Mouse (Mus musculus) embryo, embryonic 10 days (tissue): ENCODE results near the gene Gabbr2.

ENCODE experiments used
- DNase-seq: peaks from one replicate; pipeline ENCODE4 v3.0.0-alpha.2; 2015; ENCODE audit warnings: low spot score

Gene Gabbr2

DNA sequence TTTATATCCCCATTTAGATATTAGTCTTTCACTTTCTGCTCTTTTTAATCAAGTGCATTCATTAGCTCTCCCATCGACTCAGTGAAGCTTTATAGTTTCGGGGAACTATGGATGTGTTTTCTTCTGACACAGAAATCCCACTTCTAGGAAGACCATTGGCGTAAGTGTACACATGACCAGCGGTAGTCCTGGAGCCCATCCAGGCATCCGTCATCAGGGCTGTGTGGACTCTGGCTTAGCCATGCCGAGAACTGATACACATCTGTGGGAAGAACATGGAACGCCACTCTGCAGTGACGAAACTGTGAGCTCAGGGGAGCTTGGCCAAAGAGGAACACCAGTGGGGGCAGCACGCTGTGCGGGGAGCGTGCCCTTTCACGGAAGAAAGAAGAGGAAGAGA lies 128.0 kb downstream of the Gabbr2 start:
- no peak for DNase-seq

DNA sequence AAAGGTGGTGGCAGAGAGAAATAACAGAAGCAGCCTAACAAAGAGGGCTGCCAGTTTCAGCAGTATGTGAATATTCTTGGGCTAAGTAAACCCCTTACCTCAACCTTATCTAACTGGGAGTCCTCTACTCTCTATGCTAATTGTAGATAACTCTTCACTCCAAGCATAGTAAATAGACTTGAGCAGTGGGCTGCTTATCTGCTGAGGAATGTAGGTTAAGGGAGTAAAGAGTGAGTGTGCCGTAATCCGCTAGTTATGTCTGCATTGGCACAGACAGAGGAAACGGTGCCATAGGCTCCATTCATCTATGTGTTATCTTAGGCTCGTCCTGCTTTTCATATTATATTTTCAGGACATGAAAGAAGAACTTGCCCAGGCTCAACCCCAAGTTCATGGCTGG lies 129.0 kb downstream of the Gabbr2 start:
- DNase-seq: no peak

DNA sequence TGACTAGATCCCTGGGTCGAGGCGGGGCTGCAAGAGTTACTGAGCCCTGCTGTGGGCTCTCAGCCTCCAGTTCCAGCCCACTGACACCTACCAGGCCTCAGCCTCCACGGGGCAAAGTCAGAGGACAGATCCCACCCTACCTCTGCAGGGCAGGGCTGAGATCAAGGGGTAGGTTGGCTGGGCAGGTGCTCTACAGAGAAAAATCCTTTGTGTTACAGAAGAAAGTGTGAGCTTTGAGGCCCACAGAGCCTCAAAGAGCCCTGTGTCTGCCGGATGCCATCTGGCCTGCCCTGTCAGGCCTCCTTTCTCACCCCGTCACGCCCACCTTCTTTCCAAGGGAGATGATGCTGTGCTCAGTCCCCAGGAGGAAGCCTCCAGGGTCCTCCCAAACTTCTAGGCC lies 131.1 kb downstream of the Gabbr2 start:
- no peak for DNase-seq

DNA sequence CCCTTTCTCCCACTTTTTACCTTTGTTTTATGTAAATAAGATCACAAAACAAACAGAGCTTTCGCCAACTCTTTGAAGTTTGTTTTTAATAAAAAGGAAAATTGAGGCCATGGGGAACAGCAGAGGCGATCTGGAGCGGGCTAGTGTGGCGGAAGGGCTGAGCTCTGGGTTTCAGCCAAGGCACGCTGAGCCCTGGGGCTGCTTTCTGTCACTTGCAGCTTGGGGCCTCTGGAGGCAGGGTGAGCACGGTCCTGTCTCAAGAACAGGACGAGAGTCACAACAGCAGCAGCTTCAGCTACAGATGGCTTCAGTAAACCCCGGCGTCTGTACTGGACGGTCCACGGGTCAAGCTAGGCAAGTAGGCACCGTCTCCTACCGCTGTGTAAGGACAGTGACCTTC lies 132.8 kb downstream of the Gabbr2 start:
- DNase-seq: peak; percentile 73

DNA sequence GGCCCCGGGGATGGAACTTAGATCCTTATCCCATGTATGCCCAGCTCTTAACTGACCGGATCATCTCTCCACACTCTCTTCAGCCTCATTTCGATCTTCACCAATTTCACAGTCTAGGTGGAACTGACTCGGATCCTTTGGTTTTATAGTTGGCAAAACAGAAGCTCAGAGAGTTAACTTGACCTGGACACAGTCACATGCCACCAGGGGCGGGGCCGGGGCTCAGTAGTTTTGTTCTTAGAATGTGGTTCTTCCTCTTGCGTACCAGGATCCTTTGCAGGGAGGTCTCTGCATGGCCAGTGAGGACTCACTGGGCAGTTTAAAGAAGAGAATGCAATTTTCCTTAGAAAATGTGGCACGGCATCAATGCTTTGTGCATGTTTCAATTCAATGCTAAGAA lies 135.5 kb downstream of the Gabbr2 start:
- no peak for DNase-seq

DNA sequence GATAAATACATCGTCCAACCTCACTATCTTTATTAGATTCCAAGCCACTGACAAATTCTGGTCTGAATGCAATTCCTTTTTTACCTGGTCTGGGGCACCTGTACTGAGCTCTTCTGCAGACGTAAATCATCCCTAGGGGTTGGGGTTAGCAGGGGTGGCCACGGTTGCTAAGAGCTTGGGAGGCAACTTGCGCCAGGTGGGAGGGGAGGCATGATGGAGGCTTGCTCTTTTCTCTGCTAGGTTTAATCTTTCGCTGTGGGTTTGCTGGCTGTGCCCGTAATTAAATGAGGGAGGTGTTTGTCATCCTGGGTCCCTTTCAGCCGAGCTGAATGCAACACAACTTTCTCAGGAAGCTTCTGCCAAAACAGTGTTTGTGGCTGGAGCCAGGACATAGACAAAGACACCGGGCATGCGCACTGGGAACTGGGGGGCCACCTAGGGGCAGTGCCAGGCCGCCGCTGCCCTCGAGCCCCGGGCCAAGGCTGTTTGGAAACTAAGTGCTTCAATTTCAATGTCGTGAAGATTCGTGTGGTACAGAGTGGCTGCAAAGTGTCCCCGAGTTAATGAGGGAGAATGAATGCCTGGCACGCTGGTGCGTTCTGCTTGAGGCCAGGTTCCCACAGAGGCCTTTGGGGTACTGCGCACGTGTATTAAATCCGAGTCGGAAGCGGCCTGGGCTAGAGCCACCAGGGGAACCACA lies 136.8 kb downstream of the Gabbr2 start:
- no peak for DNase-seq

DNA sequence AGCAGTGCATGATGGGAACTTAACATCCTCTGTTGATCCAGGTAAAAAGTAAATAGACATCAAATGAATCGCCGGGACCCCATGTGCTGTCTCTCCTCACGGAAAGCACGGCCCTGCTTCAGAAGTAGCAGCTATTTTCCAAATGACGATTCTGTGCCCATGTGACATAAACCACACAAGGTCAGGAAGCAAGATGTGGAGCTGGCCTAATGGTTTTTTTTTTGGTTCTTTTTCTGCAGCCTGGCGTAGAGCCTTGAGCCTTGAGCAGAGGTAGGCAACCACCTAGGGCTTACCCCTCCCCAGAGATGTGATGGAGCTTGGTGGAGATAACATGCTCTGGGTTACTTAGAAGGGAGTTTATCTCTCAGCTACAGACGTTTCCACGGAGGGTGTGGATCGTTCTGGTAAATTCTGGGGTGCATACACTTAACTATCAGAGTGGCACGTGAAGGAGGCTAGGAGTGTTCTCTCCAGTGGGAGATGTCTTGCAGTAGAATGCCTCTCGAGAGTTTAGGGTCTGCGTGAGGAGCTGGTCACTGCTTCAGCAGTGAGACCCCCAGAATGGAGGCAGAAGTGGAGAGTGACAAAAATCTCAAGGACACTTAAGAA lies 137.7 kb downstream of the Gabbr2 start:
- no peak for DNase-seq

DNA sequence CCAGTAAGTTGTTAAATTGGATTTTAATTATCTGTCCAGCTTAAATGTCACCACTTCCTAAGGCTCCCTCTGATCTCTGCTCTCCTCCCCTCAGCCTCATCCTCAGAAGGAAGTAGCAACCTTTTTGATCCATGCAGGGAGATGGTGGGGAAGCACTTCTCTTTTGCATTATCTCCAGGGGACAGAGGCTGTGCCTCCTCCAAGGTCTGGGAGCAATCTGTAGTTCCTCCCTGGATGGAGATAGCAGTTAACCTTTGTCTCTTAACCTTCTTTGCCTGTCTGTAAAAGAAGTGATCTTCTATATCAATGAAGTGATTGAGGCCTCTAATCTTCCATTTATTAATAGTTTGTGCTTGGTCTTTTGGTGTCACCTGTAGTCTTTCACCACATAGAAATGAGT lies 143.9 kb downstream of the Gabbr2 start:
- no peak for DNase-seq

DNA sequence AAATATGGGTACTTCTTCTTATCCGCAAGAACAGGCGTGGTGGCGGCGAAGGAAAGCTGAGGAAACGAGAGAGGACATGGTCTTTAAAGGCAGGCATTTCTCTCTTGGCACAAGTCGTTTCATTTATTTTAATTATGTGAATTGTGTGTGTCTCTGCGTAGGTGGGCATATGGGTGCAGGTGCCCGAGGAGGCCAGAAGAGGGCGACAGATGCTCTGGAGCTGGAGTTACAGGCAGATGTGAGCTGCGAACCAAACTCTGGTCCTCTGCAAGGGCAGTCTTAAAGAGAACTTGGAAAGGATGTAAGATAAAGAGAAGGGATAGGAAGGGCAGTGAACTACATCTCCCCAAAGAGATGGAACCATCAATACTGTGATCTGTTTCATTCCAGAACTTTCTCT lies 145.3 kb downstream of the Gabbr2 start:
- DNase-seq: no peak

DNA sequence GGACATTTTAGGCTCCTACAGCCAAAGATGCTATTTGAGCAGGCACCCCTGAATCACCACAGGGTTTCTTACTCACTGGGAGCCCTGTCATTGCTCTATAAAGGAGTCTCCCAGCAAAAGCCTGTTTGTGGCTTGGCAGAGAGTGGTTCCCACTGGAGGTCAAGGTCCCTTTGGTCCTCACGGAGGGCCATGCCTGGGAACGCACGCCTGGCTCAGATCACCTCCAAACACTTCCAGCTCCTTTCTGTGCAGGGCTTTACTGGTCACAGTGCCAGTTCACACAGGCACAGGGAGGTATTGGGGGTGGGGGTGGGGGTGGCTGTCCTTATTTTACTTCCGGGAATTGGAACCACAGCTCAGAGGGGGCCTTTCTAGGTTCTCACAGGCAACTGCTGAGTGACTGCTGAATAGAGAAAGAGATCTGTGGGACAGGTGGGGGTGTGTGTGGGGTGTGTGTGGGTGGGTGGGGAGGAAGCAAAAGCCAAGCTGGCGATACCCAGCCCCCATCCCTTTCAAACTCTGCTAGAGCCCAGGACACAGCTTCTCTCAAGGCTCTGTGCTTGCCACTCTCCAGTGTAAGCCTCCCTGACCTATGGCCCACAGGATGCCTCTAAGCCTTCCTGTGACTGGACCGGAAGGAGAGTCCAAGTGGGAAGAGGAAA lies 146.6 kb downstream of the Gabbr2 start:
- no peak for DNase-seq

DNA sequence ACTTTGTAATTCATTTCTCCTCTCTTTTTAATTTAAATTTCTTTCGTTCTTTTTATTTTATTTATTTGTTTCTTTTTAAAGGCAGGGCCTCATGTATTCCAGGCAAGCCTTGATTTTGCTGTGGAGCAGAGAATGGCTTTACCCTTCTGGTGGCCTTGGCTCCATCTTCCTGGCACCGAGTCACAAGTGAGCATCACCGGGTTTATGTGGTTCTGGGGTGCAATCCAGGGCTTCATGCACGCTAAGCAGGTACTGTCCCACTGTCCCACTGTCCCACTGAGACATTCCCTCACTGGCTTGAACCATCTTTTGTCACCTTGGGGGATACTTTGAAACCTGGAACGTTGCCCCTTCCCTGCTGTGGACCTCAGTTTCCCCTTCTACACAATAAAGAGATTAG lies 147.1 kb downstream of the Gabbr2 start:
- DNase-seq: no peak

DNA sequence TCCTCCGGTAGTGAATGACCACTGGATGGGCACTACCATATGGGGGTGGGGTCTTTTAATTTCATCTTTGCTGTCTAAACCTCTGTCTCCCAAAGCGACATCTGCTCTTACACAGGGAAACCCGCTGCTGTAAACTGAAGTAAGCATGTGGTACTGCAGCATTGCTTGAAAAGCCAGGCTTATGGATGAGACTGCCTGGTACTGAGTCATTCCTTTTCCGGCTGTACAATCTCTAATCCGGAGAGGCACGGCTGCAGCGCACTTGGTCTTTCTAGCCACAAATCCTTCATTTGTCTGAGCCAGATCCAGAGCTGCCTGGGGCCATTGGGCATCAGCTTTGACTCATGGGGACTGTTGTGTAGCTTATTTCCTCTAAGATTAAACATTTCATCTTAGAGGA lies 149.1 kb downstream of the Gabbr2 start:
- no peak for DNase-seq

DNA sequence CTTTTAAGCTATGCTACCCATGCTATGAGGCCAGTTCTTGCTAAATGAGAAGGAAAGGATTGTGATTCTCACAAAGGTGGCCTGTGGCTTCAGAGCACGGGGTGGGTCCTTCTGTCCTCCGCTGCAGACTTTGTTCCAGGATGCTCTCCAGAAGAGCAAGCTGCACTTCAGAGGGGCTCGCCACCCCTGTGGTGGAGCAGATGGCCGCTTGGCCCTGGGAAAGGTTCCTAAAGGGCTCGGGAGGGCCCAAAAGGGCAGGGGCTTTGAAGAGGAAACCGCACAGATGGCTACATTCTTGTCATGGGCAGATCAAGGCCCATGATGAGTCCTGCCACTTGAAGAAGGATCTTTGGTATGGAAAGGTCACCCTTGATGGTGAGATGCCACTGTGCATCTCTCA lies 151.5 kb downstream of the Gabbr2 start:
- no peak for DNase-seq

DNA sequence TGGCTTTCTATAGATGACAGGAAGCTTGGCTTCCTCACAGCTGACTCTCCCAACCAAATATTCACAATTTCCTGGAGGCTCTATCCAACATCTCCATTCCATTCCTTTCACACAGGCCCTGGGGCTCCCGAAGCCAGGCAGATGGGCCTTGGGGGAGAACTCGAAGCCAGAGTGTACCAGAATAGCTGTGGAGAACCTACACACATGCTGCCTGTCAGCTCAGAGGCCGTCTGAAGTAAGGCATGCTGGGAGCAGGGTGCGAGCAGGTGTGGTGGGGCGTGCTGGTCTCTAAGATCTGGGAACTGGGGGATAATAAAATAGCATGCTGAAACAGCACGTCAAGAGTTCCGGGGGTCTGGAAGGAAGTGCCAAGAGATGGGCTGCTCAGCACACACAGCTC lies 154.3 kb downstream of the Gabbr2 start:
- DNase-seq: no peak

DNA sequence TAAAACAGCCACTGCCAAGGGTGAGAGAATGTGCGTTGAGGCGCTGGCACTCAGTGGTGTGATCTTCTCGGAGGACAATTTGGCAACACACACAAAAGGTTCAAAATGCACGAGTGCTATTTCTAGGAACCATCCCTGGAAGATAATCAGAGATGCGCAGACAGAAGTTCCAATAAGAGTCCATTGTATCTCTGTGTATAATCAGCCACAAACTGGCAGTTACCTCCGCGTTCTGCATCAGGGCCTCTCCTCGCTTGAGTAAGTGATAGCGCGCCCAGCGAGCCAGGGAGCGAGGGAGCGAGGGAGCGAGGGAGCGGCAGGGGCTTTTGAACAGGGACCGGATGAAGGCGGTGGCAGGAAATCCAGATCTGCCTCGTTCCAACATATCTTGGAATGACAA lies 155.6 kb downstream of the Gabbr2 start:
- DNase-seq: no peak

DNA sequence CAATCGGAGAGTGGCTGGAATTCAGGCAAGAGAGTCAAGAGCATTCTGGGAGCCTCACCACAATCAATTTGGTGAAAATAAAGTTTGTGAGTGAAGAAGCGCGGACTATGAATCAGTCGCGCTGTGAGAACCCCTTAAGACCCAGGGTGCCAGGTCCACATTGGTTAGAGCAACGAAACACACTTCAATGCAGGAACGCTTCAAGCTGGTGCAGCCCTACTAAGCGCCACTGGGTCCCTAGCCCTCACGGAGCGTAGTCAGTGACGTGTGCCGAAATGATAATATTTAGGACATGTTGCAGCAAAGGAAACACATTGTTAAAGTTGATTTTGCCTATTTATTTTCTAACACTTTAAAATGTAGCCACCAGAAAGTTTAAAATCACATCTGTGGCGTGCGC lies 156.6 kb downstream of the Gabbr2 start:
- no peak for DNase-seq

DNA sequence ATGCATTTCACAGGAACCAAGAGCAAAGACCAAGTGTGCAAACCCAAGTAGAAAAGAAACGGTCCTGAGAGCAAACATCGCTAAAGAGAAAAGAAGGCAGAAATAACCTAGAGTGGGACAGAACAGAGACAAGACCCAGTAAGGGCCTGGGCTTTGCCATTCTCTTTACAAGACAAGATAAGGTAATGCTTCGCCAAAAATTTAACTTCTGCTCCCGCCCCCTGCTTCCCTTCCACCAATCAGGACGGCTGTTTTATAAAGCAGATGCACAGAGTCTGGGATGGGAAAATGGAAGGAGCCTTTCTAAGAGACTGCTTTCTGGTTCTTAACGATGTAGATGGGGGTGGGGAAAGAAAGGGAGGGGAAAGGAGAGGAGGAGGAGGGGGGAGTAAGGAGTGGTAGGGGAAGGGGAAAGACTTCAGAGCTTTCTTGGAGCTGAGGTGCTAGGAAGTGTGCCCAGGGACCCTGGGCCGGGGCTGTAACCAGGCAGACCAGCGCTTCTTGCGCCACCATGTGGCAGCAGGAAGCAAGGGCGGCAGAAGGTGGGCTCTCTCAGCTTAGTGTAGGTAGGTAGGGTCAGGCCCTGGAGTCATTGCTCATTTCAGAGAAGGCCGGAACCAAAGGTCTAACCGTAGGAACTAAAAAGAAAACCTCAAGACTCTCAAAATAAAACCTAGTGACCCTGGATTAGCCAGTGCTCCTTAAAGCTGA lies 158.7 kb downstream of the Gabbr2 start:
- DNase-seq: peak; percentile 40

DNA sequence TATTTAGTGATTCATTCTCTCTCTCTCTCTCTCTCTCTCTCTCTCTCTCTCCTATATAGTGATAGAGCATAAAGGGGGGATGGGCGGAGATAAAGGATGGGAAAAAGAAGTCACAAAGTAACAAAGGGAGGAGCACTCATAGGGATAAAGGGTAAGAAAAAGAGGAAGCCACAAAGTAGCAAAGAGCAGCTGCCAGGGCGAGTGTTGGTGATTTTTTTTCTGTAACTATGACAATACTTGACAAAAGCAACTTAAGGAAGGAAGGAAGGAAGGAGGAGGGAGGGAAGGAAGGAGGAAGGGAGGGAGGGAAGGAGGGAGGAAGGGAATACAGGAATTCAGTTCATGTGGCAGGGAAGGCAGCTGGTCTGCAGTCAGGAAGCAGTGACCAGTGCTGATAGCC lies 162.0 kb downstream of the Gabbr2 start:
- DNase-seq: no peak

DNA sequence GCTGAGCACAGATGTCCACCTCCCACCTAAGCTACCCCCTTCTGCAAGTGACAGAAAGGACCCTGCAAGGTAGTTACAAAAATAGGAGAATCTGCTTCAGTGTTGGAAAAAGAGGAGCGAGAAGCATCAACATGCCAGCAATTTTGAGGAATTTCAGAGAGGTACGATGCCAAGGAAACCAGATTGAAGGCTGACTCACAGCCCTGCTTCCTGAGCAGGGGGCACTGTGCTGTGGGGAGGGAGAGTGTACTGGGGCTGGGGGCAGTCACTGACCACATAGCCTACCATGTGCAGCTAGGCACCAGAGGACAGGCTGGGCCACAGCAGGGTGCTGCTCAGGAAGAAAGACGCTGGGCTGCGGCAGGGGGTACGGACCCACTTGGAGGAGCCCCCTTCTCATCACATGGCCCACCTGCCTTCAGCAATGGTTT lies 163.5 kb downstream of the Gabbr2 start:
- no peak for DNase-seq

DNA sequence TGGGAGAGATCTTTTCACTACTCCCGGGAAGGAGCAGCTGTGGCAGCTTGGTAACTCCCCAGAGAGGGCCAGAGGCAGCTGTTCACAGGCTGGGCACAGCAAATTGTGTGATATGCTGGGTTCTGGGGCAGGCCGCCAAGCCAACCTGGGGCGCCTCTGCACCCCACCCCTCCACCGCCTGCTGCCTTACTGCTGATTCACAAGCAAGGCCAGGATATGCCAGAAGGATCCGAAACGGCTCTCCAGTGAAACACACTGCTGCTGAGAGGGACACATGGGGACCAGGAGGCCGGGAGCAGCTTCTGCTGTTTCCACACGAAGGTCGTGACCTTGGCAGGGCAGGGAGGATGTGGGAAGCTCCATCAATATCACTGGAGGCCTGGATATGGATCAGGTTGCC lies 164.2 kb downstream of the Gabbr2 start:
- peak; percentile 72 for DNase-seq

DNA sequence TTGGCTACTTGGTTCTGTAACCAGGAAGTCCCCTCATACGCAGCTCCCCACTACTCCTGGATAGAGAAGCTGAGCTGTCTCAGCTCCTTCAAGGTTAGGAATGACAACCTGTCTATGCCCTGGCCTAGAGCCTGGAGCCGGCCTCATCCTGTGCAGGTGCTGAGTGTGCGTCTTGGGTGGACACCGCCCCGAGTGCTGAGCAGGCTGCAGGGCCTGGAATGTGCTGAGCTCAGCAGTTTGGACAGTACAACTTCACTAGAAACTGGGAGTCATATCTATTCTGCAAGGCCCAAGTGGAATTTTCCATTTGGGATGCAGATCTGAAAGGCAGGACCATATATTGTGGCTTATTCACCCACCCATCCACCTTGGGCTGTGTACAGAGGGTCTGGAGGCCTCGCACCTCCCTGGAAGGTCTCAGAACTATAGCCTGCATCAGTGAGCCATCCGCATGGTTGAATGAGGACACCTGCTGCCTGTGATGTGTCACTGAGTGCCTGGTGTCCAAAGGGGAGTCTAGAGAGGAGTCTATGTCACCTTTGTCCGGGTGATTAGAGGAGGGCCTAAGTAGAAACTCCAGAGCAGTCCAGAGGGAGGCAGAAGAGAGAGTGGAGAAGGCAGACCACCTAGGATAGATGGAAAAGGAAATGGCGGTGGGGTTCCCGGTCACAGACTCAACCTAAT lies 165.7 kb downstream of the Gabbr2 start:
- no peak for DNase-seq

DNA sequence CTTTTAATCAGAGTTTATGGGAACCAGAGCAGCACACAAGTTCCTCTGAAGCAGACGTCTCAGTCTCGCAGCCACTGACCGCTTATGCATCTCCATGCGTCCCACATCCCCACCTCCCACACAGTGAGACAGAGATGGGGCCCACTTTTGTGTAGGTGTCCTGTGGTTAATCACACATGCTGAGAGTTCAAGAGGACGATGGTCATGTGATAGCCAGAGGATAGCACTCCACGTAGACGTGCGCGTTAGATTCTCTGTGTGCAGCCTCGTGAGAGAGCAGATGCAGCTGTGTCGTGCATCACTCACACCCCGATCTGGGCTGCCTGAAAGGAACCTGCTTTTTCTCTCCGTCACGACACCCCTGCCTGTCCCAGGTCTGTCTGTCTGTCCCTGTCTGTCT lies 167.9 kb downstream of the Gabbr2 start:
- DNase-seq: no peak
